Mouse (Mus musculus) limb, embryonic 14.5 days (tissue): ENCODE data around the gene Gba2. TPM values are rescaled to one million over a fixed set of nuclear protein-coding genes. Genes with fewer than 3 reads are reported as not detected.
"Not testable (repeated sequence)": the region's sequence is repeated elsewhere in the genome, so short reads cannot be mapped to it uniquely, and the experiment has no call there.

ENCODE experiments used
- ATAC-seq: fragments of 200-750 bp; cut with Nextera tagmentation; 2 replicates; pipeline ENCODE4 v1.8.0; 2017; ENCODE audit warnings: low read depth, moderate number of reproducible peaks, moderate TSS enrichment; ENCODE audit not compliant: low FRiP score
- DNase-seq: peaks from one replicate; pipeline ENCODE4 v3.0.0-alpha.2; 2015; ENCODE audit warnings: low spot score
- H3K27ac ChIP-seq: fragments of 300-500 bp; sonication (generic); replicated peaks from 2 replicates; pipeline ENCODE4 v1.5.1; 2014; ENCODE audit warnings: low read depth, mild to moderate bottlenecking, low read length, moderate library complexity, mixed read lengths
- H3K27me3 ChIP-seq: fragments of 300-500 bp; sonication (generic); 2 replicates; pipeline ENCODE4 v1.6.1; 2014; ENCODE audit warnings: low read length, mixed read lengths; ENCODE audit not compliant: control insufficient read depth, insufficient read depth
- H3K36me3 ChIP-seq: fragments of 300-500 bp; sonication (generic); 2 replicates; pipeline ENCODE4 v1.6.1; 2014; ENCODE audit warnings: mild to moderate bottlenecking, low read length, moderate library complexity, mixed read lengths; ENCODE audit not compliant: control insufficient read depth, insufficient read depth
- H3K4me1 ChIP-seq: fragments of 300-500 bp; sonication (generic); 2 replicates; pipeline ENCODE4 v1.6.1; 2014; ENCODE audit warnings: antibody characterized with exemption, low read length, mixed read lengths; ENCODE audit not compliant: control insufficient read depth, insufficient read depth
- H3K4me2 ChIP-seq: fragments of 300-500 bp; sonication (generic); replicated peaks from 2 replicates; pipeline ENCODE4 v1.6.1; 2014; ENCODE audit warnings: low read depth, mild to moderate bottlenecking, low read length, moderate library complexity; ENCODE audit not compliant: severe bottlenecking
- H3K4me3 ChIP-seq: fragments of 300-500 bp; sonication (generic); replicated peaks from 2 replicates; pipeline ENCODE4 v1.5.1; 2014; ENCODE audit warnings: low read length
- H3K9ac ChIP-seq: fragments of 300-500 bp; sonication (generic); 2 replicates; pipeline ENCODE4 v1.6.1; 2014; ENCODE audit warnings: mild to moderate bottlenecking, low read depth, low read length, moderate library complexity; ENCODE audit not compliant: severe bottlenecking
- H3K9me3 ChIP-seq: fragments of 300-500 bp; sonication (generic); 2 replicates; pipeline ENCODE4 v1.6.1; 2016; ENCODE audit warnings: low read length; ENCODE audit not compliant: control insufficient read depth
- POLR2A ChIP-seq: fragments of 200-500 bp; IDR thresholded peaks from 2 replicates; pipeline ENCODE4 v1.8.0; 2012; ENCODE audit warnings: inconsistent platforms, mild to moderate bottlenecking, moderate library complexity, borderline replicate concordance; ENCODE audit not compliant: insufficient read depth, insufficient read length; ENCODE audit errors: extremely low read depth
- WGBS: fragments of 180-500 bp; shearing (Covaris S2); extraction: QIAGEN DNeasy Blood & Tissue Kit; methylation state at CpG from one replicate; pipeline ENCODE4 v1.1.7; 2014; 5-methylcytosine and 5-hydroxymethylcytosine counted together
- polyA plus RNA-seq, 2 experiments: library from polyadenylated mRNA; depleted of rRNA in 1 of 2; stranded (reverse) in 1 of 2; unstranded in 1 of 2; fragments of >200 nt; fragmentation: Nextera tagmentation in 1 of 2; extraction: Ambion mirVana in 1 of 2; gene quantifications; 2 replicates each; pipeline versions ENCODE4 v1.2.1 to v1.2.3; 2012 to 2014

Gene Gba2
- polyA plus RNA-seq, 2 experiments: 18.4 to 39.8 TPM

DNA sequence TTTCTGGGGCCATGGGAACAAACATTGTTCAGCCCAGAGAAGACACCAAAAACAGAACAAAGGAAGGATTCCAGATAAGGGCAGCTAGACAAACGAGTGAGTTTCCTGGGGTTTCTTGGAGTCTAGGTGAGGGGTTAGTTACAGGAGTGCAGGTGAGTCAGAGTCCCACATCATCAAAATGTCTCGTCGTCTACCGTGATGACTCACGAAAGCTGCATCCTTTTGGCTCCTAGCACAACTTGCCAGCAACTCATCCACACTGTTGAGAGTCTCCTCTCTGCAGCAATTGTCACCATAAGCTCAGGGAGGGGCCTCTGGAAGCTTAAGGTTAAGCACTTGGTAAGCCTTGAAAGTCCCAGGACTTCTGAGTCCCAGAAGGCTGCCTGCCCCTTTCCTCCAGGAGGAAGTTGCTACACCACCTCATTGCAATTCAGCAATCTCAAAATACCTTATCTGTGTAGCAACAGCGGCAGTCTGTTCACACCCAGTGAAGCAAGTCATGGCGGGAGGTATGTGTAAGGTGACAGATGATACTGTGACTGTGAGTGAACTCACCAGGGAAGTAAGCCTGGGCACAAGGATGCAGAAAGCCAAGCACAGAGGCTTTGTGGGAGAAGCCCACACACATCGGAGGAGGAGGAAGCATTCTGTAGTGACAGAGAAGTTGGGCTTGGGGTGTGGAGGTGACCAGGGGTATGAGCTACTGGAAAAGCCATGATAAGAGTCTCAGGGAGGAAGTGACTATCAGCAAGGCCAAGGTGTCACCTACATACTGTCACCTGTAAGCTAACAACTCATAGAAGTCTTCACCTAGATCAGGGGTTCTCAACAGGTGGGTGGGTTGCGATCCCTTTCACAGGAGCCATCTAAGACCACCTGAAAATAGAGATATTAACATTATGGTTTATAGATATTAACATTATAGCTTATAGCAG, 26.3 kb upstream of the Gba2 start:
- no peaks in the 10 kb centered on the region for H3K36me3 ChIP-seq
- WGBS: 74% methylated on average over 9 of the region's 9 CpGs
- no peak for TF ChIP-seq POLR2A
- no peaks in the 10 kb centered on the region for H3K27me3 ChIP-seq
- DNase-seq (no peak), ATAC-seq (no peak)
- H3K4me3 ChIP-seq: no peak overlapping the region
- no peak overlapping the region for H3K9ac ChIP-seq
- H3K4me1 ChIP-seq: no peaks in the 10 kb centered on the region
- no peak overlapping the region for H3K4me2 ChIP-seq
- no peak overlapping the region for H3K27ac ChIP-seq
- H3K9me3 ChIP-seq: no peaks in the 10 kb centered on the region

- ATAC-seq: no peak
- H3K27me3 ChIP-seq: no peaks in the 10 kb centered on the region
- H3K36me3 ChIP-seq: no peaks in the 10 kb centered on the region
- no peak overlapping the region for H3K4me3 ChIP-seq
- no peak overlapping the region for H3K27ac ChIP-seq
- H3K4me2 ChIP-seq: no peak overlapping the region
- no peaks in the 10 kb centered on the region for H3K4me1 ChIP-seq
- no peak overlapping the region for H3K9ac ChIP-seq
- no peak for DNase-seq
- WGBS: 75% methylated on average over 3 of the region's 3 CpGs
- no peak for TF ChIP-seq POLR2A
- H3K9me3 ChIP-seq: no peaks in the 10 kb centered on the region
These were observed 25.4 kb upstream of the Gba2 start for GRCm38 (mm10) chr4:43604099-43604498.

DNA sequence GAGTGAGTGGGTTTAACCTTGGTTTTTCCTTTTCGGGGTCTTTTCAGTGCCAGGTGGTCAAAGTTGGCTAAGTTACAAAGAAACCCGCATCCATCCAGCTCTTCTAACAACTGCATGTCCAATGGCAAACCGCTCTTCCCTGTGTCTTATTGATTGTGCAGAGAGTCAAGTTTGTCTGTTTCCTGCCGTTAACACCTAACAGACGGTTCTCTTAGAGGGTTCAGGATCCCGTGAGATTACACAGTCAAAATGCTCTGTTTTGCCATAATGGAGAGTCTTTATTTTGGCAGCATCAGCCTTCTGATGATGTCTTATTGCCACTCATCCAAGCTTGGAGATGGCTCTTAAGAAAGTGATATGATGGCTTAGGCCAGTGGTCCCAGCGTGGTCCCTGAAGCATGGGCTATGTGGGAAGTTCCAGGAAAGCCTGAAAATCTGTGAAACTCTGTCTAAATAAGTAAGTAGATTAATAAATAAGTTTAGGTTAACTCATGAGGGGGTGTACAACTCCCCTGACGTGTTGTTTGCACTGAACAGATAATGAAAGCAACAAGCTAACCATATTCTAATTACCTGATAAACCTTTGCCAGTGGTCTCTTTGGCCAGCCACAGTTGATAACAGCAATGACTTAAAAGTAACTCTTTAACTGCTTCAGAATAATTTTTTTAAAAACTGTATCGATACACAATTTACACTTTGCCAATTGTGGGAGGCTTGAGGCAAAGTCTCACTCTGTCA, 21.7 kb upstream of the Gba2 start:
- ATAC-seq: no peak
- WGBS: 76% methylated on average over 9 of the region's 9 CpGs
- Histone ChIP-seq H3K27me3 (no peaks in the 10 kb centered on the region), H3K4me2 (no peak overlapping the region), H3K4me1 (no peaks in the 10 kb centered on the region), H3K9ac (no peak overlapping the region), H3K4me3 (no peak overlapping the region), H3K27ac (no peak overlapping the region), H3K36me3 (no peaks in the 10 kb centered on the region), H3K9me3 (no peaks in the 10 kb centered on the region)
- no peak for DNase-seq
- TF ChIP-seq POLR2A: no peak

- ATAC-seq: no peak
- WGBS: 79% methylated on average over 7 of the region's 7 CpGs
These were observed 20.1 kb upstream of the Gba2 start for GRCm38 (mm10) chr4:43598650-43599380.

GRCm38 (mm10) chr4:43598200-43598599, 19.5 kb upstream of the Gba2 start:
- no peak overlapping the region for H3K27ac ChIP-seq
- ATAC-seq (no peak), DNase-seq (no peak)
- no peak for TF ChIP-seq POLR2A
- H3K9me3 ChIP-seq: no peaks in the 10 kb centered on the region
- H3K27me3 ChIP-seq: no peaks in the 10 kb centered on the region
- no peak overlapping the region for H3K9ac ChIP-seq
- H3K4me1 ChIP-seq: no peaks in the 10 kb centered on the region
- H3K4me3 ChIP-seq: no peak overlapping the region
- H3K4me2 ChIP-seq: no peak overlapping the region
- 84% methylated on average over 4 of the region's 4 CpGs for WGBS
- no peaks in the 10 kb centered on the region for H3K36me3 ChIP-seq

More at GRCm38 (mm10) chr4:43598650-43599380, 20.1 kb upstream of the Gba2 start:
- no peaks in the 10 kb centered on the region for H3K27me3 ChIP-seq
- H3K9me3 ChIP-seq: no peaks in the 10 kb centered on the region
- H3K36me3 ChIP-seq: no peaks in the 10 kb centered on the region
- no peak for DNase-seq
- no peaks in the 10 kb centered on the region for H3K4me1 ChIP-seq
- H3K9ac ChIP-seq: no peak overlapping the region
- H3K4me2 ChIP-seq: no peak overlapping the region
- H3K4me3 ChIP-seq: no peak overlapping the region
- TF ChIP-seq POLR2A: no peak
- H3K27ac ChIP-seq: no peak overlapping the region

GRCm38 (mm10) chr4:43596597-43596996, 17.9 kb upstream of the Gba2 start:
- DNase-seq, H3K9ac ChIP-seq, H3K27me3 ChIP-seq, H3K27ac ChIP-seq, H3K4me2 ChIP-seq, ATAC-seq, H3K4me1 ChIP-seq, H3K4me3 ChIP-seq, H3K36me3 ChIP-seq, H3K9me3 ChIP-seq: not testable (repeated sequence)
- 83% methylated on average over 2 of the region's 2 CpGs for WGBS
